28 mouse cellular contexts compared by ENCODE assay signal in the genomic region with DNA sequence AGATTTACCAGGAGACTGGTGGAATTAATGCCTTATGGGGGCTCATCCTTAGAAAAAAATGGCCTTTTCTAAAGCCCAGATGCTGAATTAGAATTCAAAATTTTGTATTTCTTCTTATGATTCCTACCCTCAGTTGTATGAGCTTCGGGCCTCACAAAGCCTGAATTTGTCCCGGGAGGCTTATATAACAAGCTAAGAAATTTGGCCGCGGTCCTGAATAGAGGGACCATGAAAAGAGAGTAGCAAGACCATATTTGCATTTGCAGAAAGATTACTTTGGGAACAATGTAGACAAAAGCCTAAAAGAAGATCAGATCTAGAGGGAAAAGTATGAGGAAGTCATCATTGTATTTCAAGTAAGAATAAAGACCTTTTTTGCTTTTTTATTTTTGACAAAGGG.
"Had no signal": no experiment of that assay in that cellular context is flagged by ENCODE, and none has a peak within 500 bp of the region (broad histone marks: within the 10 kb centered on the region; RNA-seq: fewer than 3 reads in every experiment).

No protein-coding gene starts in this region.

- H3K4me3 ChIP-seq: heart, adult 2 months; heart, embryonic 13.5 days; heart, embryonic 15.5 days; hindbrain, embryonic 13.5 days; hindbrain, embryonic 15.5 days; kidney, embryonic 15.5 days; layer of hippocampus, adult 2 months; left cerebral cortex, adult 2 months; limb, embryonic 10.5 days; limb, embryonic 12.5 days; liver, embryonic 13.5 days; liver, embryonic 15.5 days had no signal

- ATAC-seq: hindbrain, postnatal 0 days; intestine, embryonic 16.5 days had no signal

- H3K9ac ChIP-seq: heart, embryonic 13.5 days; heart, embryonic 15.5 days; hindbrain, embryonic 13.5 days; hindbrain, embryonic 15.5 days; kidney, embryonic 15.5 days; limb, embryonic 12.5 days; liver, embryonic 13.5 days; liver, embryonic 15.5 days had no signal

- H3K9me3 ChIP-seq: heart, embryonic 13.5 days; heart, embryonic 15.5 days; hindbrain, embryonic 13.5 days; hindbrain, embryonic 15.5 days; kidney, embryonic 15.5 days; limb, embryonic 10.5 days; limb, embryonic 12.5 days; liver, embryonic 13.5 days; liver, embryonic 15.5 days had no signal

- H3K4me1 ChIP-seq: heart, embryonic 13.5 days; heart, embryonic 15.5 days; hindbrain, embryonic 13.5 days; hindbrain, embryonic 15.5 days; kidney, embryonic 15.5 days; limb, embryonic 10.5 days; limb, embryonic 12.5 days; liver, embryonic 13.5 days; liver, embryonic 15.5 days had no signal

- H3K27me3 ChIP-seq: heart, embryonic 13.5 days; heart, embryonic 15.5 days; hindbrain, embryonic 13.5 days; hindbrain, embryonic 15.5 days; kidney, embryonic 15.5 days; limb, embryonic 12.5 days; liver, embryonic 13.5 days; liver, embryonic 15.5 days had no signal

- DNase-seq: gastrocnemius, postnatal 14 days; gastrocnemius, postnatal 36 days; heart, adult 11 months; heart, adult 2 months; heart, postnatal 14 days; heart, postnatal 36 days; kidney, adult 11 months; kidney, adult 2 months; kidney, adult 9 months; kidney, postnatal 25 days; kidney, postnatal 4 days; liver; liver, embryonic 13.5 days had no signal

- H3K36me3 ChIP-seq: heart, embryonic 13.5 days; heart, embryonic 15.5 days; hindbrain, embryonic 13.5 days; hindbrain, embryonic 15.5 days; kidney, embryonic 15.5 days; limb, embryonic 10.5 days; limb, embryonic 12.5 days; liver, embryonic 13.5 days; liver, embryonic 15.5 days had no signal

- H3K27ac ChIP-seq: heart, adult 2 months; heart, embryonic 13.5 days; heart, embryonic 15.5 days; hindbrain, embryonic 13.5 days; hindbrain, embryonic 15.5 days; hindbrain, postnatal 0 days; kidney, embryonic 15.5 days; kidney, postnatal 0 days; layer of hippocampus, adult 2 months; left cerebral cortex, adult 2 months; limb, embryonic 10.5 days; limb, embryonic 12.5 days; liver, embryonic 13.5 days; liver, embryonic 15.5 days had no signal

- H3K4me2 ChIP-seq: heart, embryonic 11.5 days; heart, embryonic 13.5 days; heart, embryonic 15.5 days; hindbrain, embryonic 13.5 days; hindbrain, embryonic 15.5 days; kidney, embryonic 15.5 days; limb, embryonic 12.5 days; liver, embryonic 11.5 days; liver, embryonic 13.5 days; liver, embryonic 15.5 days had no signal
